Mouse (Mus musculus): ENCODE results near the gene Tmem230.

GRCm38 (mm10) chr2:132282453-132283174 lies 35.0 kb upstream of the Tmem230 start:
- TF ChIP-seq CTCF (IDR thresholded peaks at IDR 0.05; ENCODE audit: insufficient read depth, low read length) (no peak), POLR2A (IDR thresholded peaks at IDR 0.05; ENCODE audit: borderline replicate concordance, extremely low read depth, low read depth, low read length) (no peak)

Data from lung, adult 2 months (tissue).